Mouse (Mus musculus) stomach, embryonic 15.5 days (tissue): ENCODE measurements at regions not wholly inside any gene's neighbourhood (a gene's known extent, or its start where the extent isn't known, plus 50 kb on each side); places are given as distances from the start of the nearest gene placed in this dataset.

Experiments used
- ATAC-seq: fragments of 200-750 bp; cut with Nextera tagmentation; 2 replicates; pipeline ENCODE4 v1.8.0; 2017; ENCODE audit warnings: low read depth, moderate number of reproducible peaks, moderate TSS enrichment; ENCODE audit not compliant: insufficient read depth, low FRiP score
- H3K27ac ChIP-seq: fragments of 300-500 bp; sonication (generic); 2 replicates; pipeline ENCODE4 v1.5.1; 2015; ENCODE audit warnings: mild to moderate bottlenecking, inconsistent platforms
- H3K27me3 ChIP-seq: fragments of 300-500 bp; sonication (generic); replicated peaks from 2 replicates; pipeline ENCODE4 v1.6.1; 2015; ENCODE audit warnings: inconsistent platforms
- H3K36me3 ChIP-seq: fragments of 300-500 bp; sonication (generic); 2 replicates; pipeline ENCODE4 v1.6.1; 2015; ENCODE audit warnings: inconsistent platforms
- H3K4me1 ChIP-seq: fragments of 300-500 bp; sonication (generic); 2 replicates; pipeline ENCODE4 v1.6.1; 2015; ENCODE audit warnings: inconsistent platforms
- H3K4me2 ChIP-seq: fragments of 300-500 bp; sonication (generic); 2 replicates; pipeline ENCODE4 v1.6.1; 2015; ENCODE audit warnings: mild to moderate bottlenecking, inconsistent platforms
- H3K4me3 ChIP-seq: fragments of 300-500 bp; sonication (generic); replicated peaks from 2 replicates; pipeline ENCODE4 v1.5.1; 2015; ENCODE audit warnings: inconsistent platforms
- H3K9ac ChIP-seq: fragments of 300-500 bp; sonication (generic); 2 replicates; pipeline ENCODE4 v1.6.1; 2015; ENCODE audit warnings: inconsistent platforms
- H3K9me3 ChIP-seq: fragments of 300-500 bp; sonication (generic); 2 replicates; pipeline ENCODE4 v1.6.1; 2016; ENCODE audit warnings: inconsistent platforms
- WGBS: fragments of 180-500 bp; shearing (Covaris S2); methylation state at CpG from one replicate; pipeline ENCODE4 v1.1.7; 2015; 5-methylcytosine and 5-hydroxymethylcytosine counted together

DNA sequence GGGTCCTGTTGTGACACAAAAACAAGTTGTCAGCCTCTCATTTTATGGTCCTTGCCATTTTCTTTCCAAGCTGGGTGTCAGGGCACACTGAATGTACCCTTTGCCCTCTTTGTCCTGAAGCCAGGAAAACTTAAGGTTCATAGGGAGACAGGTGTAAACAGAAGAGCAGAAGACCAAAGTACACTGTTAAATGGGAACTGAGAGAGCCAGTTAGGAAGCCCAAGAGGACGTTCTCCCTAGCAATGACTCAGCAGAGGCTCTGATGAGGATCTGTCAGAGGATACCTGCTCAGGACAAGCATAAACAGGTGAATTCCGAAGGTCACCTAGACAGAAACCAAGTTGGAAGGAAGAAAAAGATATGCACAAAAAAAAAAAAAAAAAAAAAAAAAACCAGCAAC, 94.0 kb downstream of the Sp3 start:
- H3K4me3 ChIP-seq: no peak overlapping the region
- no peaks in the 10 kb centered on the region for H3K27me3 ChIP-seq
- no peak overlapping the region for H3K9ac ChIP-seq
- no peak overlapping the region for H3K4me2 ChIP-seq
- H3K27ac ChIP-seq: no peak overlapping the region
- 63% methylated on average over 2 of the region's 2 CpGs for WGBS
- no peaks in the 10 kb centered on the region for H3K9me3 ChIP-seq
- no peak for ATAC-seq
- no peaks in the 10 kb centered on the region for H3K36me3 ChIP-seq
- 0 out of 2 replicates have a peak, but pooled peaks cover 3% of the 10 kb centered on the region for H3K4me1 ChIP-seq
